Mouse (Mus musculus): ENCODE measurements at regions not wholly inside any gene's neighbourhood (a gene's known extent, or its start where the extent isn't known, plus 50 kb on each side); places are given as distances from the start of the nearest gene placed in this dataset.
"Not testable (repeated sequence)": the region's sequence is repeated elsewhere in the genome, so short reads cannot be mapped to it uniquely, and the experiment has no call there.

GRCm38 (mm10) chr4:3497392-3497791 lies 312.2 kb upstream of the Vmn1r3 start:
- not testable (repeated sequence) for DNase-seq (ENCODE audit: low spot score)

- not testable (repeated sequence) for DNase-seq (ENCODE audit: low spot score)
Measured at GRCm38 (mm10) chr4:3495987-3496386, 310.8 kb upstream of the Vmn1r3 start.

GRCm38 (mm10) chr4:3494123-3494681 lies 309.0 kb upstream of the Vmn1r3 start:
- not testable (repeated sequence) for DNase-seq (ENCODE audit: low spot score)

GRCm38 (mm10) chr4:3490901-3491300 lies 305.7 kb upstream of the Vmn1r3 start:
- not testable (repeated sequence) for DNase-seq (ENCODE audit: low spot score)

GRCm38 (mm10) chr4:3482092-3482491 lies 296.9 kb upstream of the Vmn1r3 start:
- DNase-seq (ENCODE audit: low spot score): no peak

- no peak for DNase-seq (ENCODE audit: low spot score)
Measured at GRCm38 (mm10) chr4:3456773-3457172, 271.6 kb upstream of the Vmn1r3 start.

GRCm38 (mm10) chr4:3437380-3437779 lies 252.2 kb upstream of the Vmn1r3 start:
- not testable (repeated sequence) for DNase-seq (ENCODE audit: low spot score)

GRCm38 (mm10) chr4:3427968-3428367 lies 242.8 kb upstream of the Vmn1r3 start:
- no peak for DNase-seq (ENCODE audit: low spot score)

GRCm38 (mm10) chr4:3419920-3420499 lies 234.9 kb upstream of the Vmn1r3 start:
- DNase-seq (ENCODE audit: low spot score): peak; percentile 53

- DNase-seq (ENCODE audit: low spot score): no peak
Measured at GRCm38 (mm10) chr4:3416670-3417069, 231.5 kb upstream of the Vmn1r3 start.

GRCm38 (mm10) chr4:3414442-3415022 lies 229.4 kb upstream of the Vmn1r3 start:
- DNase-seq (ENCODE audit: low spot score): not testable (repeated sequence)

GRCm38 (mm10) chr4:3413493-3414441 lies 228.6 kb upstream of the Vmn1r3 start:
- no peak for DNase-seq (ENCODE audit: low spot score)

GRCm38 (mm10) chr4:3412323-3412722 lies 227.2 kb upstream of the Vmn1r3 start:
- not testable (repeated sequence) for DNase-seq (ENCODE audit: low spot score)

- not testable (repeated sequence) for DNase-seq (ENCODE audit: low spot score)
Measured at GRCm38 (mm10) chr4:3402856-3403255, 217.7 kb upstream of the Vmn1r3 start.

- not testable (repeated sequence) for DNase-seq (ENCODE audit: low spot score)
Measured at GRCm38 (mm10) chr4:3401766-3402165, 216.6 kb upstream of the Vmn1r3 start.

GRCm38 (mm10) chr4:3391579-3391978 lies 206.4 kb upstream of the Vmn1r3 start:
- not testable (repeated sequence) for DNase-seq (ENCODE audit: low spot score)

GRCm38 (mm10) chr4:3373027-3373763 lies 188.0 kb upstream of the Vmn1r3 start:
- peak; percentile 5 for DNase-seq (ENCODE audit: low spot score)

GRCm38 (mm10) chr4:3368021-3368420 lies 182.9 kb upstream of the Vmn1r3 start:
- DNase-seq (ENCODE audit: low spot score): not testable (repeated sequence)

GRCm38 (mm10) chr4:3343443-3343842 lies 158.3 kb upstream of the Vmn1r3 start:
- not testable (repeated sequence) for DNase-seq (ENCODE audit: low spot score)

GRCm38 (mm10) chr4:3342696-3343095 lies 157.5 kb upstream of the Vmn1r3 start:
- DNase-seq (ENCODE audit: low spot score): not testable (repeated sequence)

GRCm38 (mm10) chr4:3342165-3342564 lies 157.0 kb upstream of the Vmn1r3 start:
- DNase-seq (ENCODE audit: low spot score): not testable (repeated sequence)
